Mouse (Mus musculus) forebrain, embryonic 13.5 days (tissue): ENCODE measurements at regions not wholly inside any gene's neighbourhood (a gene's known extent, or its start where the extent isn't known, plus 50 kb on each side); places are given as distances from the start of the nearest gene placed in this dataset.

ENCODE experiments used
- ATAC-seq: fragments of 200-750 bp; cut with Nextera tagmentation; 2 replicates; pipeline ENCODE4 v1.8.0; 2017
- H3K27ac ChIP-seq: fragments of 300-500 bp; sonication (generic); 2 replicates; pipeline ENCODE4 v1.5.1; 2015; ENCODE audit warnings: inconsistent platforms, mild to moderate bottlenecking, moderate library complexity
- H3K27me3 ChIP-seq: fragments of 300-500 bp; sonication (generic); 2 replicates; pipeline ENCODE4 v1.6.1; 2015; ENCODE audit warnings: mild to moderate bottlenecking, inconsistent platforms
- H3K36me3 ChIP-seq: fragments of 300-500 bp; sonication (generic); 2 replicates; pipeline ENCODE4 v1.6.1; 2015; ENCODE audit warnings: mild to moderate bottlenecking, inconsistent platforms; ENCODE audit not compliant: poor library complexity, severe bottlenecking
- H3K4me1 ChIP-seq: fragments of 300-500 bp; sonication (generic); 2 replicates; pipeline ENCODE4 v1.6.1; 2015; ENCODE audit warnings: inconsistent platforms
- H3K4me2 ChIP-seq: fragments of 300-500 bp; sonication (generic); 2 replicates; pipeline ENCODE4 v1.6.1; 2015; ENCODE audit warnings: inconsistent platforms, mild to moderate bottlenecking, moderate library complexity
- H3K4me3 ChIP-seq: fragments of 300-500 bp; sonication (generic); 2 replicates; pipeline ENCODE4 v1.5.1; 2015; ENCODE audit warnings: mild to moderate bottlenecking, inconsistent platforms
- H3K9ac ChIP-seq: fragments of 300-500 bp; sonication (generic); 2 replicates; pipeline ENCODE4 v1.6.1; 2015; ENCODE audit warnings: mild to moderate bottlenecking, inconsistent platforms
- H3K9me3 ChIP-seq: fragments of 300-500 bp; sonication (generic); replicated peaks from 2 replicates; pipeline ENCODE4 v1.6.1; 2016; ENCODE audit warnings: inconsistent platforms
- WGBS: fragments of 180-500 bp; shearing (Covaris S2); methylation state at CpG from one replicate; pipeline ENCODE4 v1.1.7; 2015; 5-methylcytosine and 5-hydroxymethylcytosine counted together

DNA sequence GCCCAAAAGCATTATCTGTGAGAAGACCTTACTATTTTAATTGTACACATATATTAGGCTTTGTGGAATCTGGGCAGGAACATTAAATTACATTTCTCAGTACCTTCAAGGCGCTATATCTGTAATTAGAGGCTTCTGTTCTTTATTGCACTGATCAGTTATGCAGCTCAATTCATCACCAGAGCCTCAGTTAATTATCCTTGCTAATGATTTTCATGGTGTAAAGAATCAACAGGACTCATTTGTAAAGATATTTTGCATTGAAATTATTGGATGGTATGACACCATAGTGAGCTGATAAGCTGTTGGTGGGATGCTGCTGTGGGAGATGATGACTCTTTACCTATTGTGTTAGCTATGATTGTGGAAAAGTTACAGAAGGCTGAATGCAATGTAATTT, 1490.9 kb upstream of the Slc39a10 start:
- Histone ChIP-seq H3K4me1 (no peaks in the 10 kb centered on the region), H3K4me2 (no peak overlapping the region), H3K27me3 (no peaks in the 10 kb centered on the region), H3K4me3 (no peak overlapping the region), H3K27ac (no peak overlapping the region), H3K36me3 (no peaks in the 10 kb centered on the region), H3K9me3 (no peaks in the 10 kb centered on the region), H3K9ac (no peak overlapping the region)
- WGBS: 69% methylated on average over 1 of the region's 1 CpGs
- ATAC-seq: no peak

DNA sequence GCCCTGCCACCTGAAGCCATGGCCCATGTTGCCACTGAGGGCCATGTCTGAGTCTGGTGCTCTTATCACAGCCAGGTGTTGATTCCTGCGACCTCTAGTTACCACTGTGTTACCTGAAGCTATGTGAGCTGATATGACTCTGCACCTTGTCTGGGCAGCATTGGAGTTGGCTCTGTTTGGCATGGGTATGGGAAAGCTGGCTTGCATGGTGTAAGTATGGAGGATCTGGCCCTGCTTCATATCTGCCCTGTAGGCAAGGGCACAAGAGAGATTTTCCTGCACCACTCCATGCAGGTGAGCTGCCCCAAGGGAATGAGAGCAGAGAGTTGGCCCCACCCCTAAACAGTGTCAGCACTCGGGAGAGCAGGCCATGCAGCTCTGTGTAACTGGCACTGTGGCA, 1487.5 kb upstream of the Slc39a10 start:
- Histone ChIP-seq H3K27me3 (no peaks in the 10 kb centered on the region), H3K9ac (no peak overlapping the region), H3K4me1 (no peaks in the 10 kb centered on the region), H3K36me3 (no peaks in the 10 kb centered on the region), H3K4me3 (no peak overlapping the region), H3K9me3 (no peaks in the 10 kb centered on the region), H3K4me2 (no peak overlapping the region), H3K27ac (no peak overlapping the region)
- ATAC-seq: no peak
- WGBS: 76% methylated on average over 2 of the region's 2 CpGs

DNA sequence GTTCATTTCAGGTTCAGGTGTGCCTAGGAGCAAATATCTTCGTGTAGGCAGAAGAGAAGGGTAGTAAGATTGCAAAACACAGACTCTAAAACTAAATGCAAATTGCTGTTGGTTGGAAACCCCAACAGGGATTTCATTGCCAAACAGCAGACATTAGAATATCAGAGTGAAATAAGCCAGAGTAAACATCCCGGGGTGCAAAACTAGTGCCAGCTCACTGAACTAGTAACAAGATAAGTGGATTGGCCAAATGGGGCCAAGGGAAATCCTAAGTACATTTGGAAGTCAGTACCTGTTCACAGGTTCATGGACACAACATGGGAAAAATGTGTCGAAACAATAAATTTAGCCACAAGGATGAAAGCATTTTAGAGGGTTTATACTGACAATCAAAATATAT, 1458.8 kb upstream of the Slc39a10 start:
- 83% methylated on average over 3 of the region's 3 CpGs for WGBS

DNA sequence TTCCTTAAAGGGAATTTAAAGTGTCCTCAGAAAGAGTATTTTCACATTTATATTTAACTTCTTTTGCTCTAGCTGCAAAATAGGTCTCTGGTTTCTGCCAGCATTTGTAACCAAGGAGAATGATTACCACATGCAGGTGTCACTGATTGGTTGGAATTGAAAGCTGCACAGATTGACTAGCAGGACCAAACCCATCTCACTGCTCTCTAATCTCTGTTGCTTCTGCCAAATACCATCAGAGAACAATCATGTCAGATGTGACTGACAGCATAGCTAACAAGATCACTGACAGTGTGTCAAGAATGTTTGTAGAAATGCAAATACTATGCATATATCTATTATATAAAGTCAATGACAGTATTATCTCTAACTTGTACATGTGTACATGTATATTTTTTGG, 1450.3 kb upstream of the Slc39a10 start:
- no peaks in the 10 kb centered on the region for H3K27me3 ChIP-seq
- H3K4me2 ChIP-seq: no peak overlapping the region
- no peaks in the 10 kb centered on the region for H3K4me1 ChIP-seq
- no peak overlapping the region for H3K9ac ChIP-seq
- ATAC-seq: peak; percentile 57; the same call in 1 of the 2 replicates
- no peak overlapping the region for H3K4me3 ChIP-seq
- no peak overlapping the region for H3K27ac ChIP-seq
- H3K9me3 ChIP-seq: no peaks in the 10 kb centered on the region
- H3K36me3 ChIP-seq: no peaks in the 10 kb centered on the region

More for the DNA sequence above, 1458.8 kb upstream of the Slc39a10 start:
- no peaks in the 10 kb centered on the region for H3K9me3 ChIP-seq
- H3K27ac ChIP-seq: no peak overlapping the region
- no peak overlapping the region for H3K4me3 ChIP-seq
- ATAC-seq: no peak
- H3K4me1 ChIP-seq: no peaks in the 10 kb centered on the region
- no peaks in the 10 kb centered on the region for H3K36me3 ChIP-seq
- no peaks in the 10 kb centered on the region for H3K27me3 ChIP-seq
- no peak overlapping the region for H3K4me2 ChIP-seq
- H3K9ac ChIP-seq: no peak overlapping the region
